Mouse (Mus musculus): ENCODE measurements around the gene Ece1. TPM values are rescaled to one million over a fixed set of nuclear protein-coding genes. Genes with fewer than 3 reads are reported as not detected.
A peak's percentile ranks its signal among the peaks of the same experiment; 100 is the strongest.

Ece1 gene
- total RNA-seq, 2 experiments from 2014 or later, result 12.5 to 25.4 TPM

DNA sequence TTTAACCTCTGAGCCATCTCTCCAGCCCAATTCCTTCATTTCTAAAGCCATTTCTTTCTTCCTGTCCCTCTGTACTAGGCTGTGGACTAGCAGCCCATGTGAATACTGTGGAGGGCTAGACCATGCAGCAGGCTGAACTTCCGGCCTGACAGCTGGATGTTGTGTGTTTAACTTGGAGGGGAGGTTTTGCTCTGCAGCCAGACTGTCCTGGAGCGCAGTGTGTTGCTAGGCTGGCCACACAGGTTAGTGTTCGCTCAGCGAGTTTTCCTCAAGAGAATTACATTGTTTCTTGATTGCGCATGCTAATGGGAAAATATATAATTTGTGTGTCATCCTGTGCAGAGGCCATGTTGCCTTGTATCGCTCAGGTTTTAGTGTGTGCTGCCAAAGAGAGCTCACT lies 146.6 kb downstream of the Ece1 start:
- ATAC-seq (ENCODE audit: poor library complexity, severe bottlenecking), result no peak

DNA sequence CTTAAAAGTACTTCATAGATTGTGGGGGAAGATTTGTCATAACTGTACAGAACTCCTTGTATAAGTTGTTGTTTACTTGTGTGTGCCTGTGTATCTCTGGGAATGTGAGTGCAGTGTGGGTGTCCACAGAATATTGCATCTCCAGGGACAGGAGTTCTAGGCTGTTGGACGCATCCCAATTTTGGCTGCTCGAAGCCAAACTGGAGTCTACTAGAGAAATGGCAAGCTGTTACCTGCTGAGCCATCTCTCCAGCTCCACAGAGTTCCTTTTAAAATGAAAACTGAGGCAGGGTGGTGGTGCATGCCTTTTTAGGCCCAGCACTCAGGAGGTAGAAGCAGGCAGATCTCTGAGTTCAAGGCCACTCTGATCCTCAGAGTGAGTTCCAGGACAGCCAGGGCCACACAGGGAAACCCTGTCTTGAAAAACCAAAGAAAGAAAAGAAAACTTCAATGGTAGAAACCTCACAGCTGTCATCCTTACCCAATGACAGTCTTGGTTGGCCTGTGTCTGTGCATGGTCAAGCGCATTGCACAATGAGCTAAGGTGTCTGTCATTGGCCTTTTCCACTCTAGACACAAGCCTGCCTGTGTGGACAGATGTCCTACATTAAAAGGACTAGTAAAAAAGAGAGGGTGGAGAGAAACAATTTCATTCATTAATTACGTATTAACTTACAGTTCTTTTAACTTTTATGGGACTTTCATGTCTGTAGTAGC lies 147.9 kb downstream of the Ece1 start:
- ATAC-seq (ENCODE audit: poor library complexity, severe bottlenecking), result no peak

DNA sequence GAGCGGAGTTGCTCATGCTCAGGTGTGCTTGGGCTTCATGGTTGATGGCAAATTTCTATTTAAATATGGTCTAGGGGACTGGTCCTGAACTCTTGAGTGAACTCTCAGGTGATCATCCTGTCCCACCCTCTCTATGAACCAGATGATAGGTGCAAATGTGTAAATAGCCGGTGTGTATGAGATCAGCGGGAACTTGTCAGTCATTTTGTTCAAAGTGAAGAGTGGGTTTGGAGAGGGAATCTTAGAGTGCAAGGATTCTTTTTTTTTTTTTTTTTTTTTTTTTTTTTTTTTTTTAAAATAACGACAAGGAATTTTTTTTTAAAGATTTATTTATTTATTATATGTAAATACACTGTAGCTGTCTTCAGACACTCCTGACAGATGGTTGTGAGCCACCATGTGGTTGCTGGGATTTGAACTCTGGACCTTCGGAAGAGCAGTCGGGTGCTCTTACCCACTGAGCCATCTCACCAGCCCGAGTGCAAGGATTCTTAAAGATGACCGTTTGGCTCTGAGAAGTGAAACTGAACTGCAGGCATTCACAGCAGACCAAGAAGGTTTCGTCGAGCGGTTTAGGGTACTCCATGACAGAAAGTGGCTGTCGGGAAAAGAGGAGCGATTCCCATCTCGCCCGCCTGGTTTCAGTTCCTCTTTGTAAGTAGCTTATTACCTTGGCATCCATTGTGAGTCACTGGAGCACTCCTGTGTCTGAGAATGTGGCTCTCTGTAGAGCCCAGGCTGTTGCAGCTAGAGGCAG lies 151.9 kb downstream of the Ece1 start:
- ATAC-seq (ENCODE audit: poor library complexity, severe bottlenecking), result peak; percentile 73

Other genes with a start within 250 kb of the Ece1 start
- 0.31 and 0.87 TPM in 2 replicates for gene Rap1gap, start 197.5 kb upstream of the Ece1 start, total RNA-seq (2015)
- gene Rap1gap, start 197.5 kb upstream of the Ece1 start, total RNA-seq (2017), result 0.88 and 0.98 TPM in 2 replicates
- 0.09 TPM in 1 of 2 replicates, not detected in the other for gene Alpl, start 65.9 kb upstream of the Ece1 start, total RNA-seq (2015)
- gene Alpl, start 65.9 kb upstream of the Ece1 start, total RNA-seq (2017), result 0.16 TPM in 1 of 2 replicates, not detected in the other
- gene Eif4g3, start 130.8 kb downstream of the Ece1 start, total RNA-seq (2015), result 65.6 and 77.6 TPM in 2 replicates
- 47.6 and 64.3 TPM in 2 replicates for gene Eif4g3, start 130.8 kb downstream of the Ece1 start, total RNA-seq (2017)